In genomic region chr19:21563789-21564460, GRCm38 (mm10) we compare ENCODE assay signal across 9 mouse cellular contexts.
DNase-seq lines count a peak whose midpoint lies in the region; ATAC-seq and TF ChIP-seq lines count a peak whose summit lies in the region.
"Had no signal": no experiment of that assay in that cellular context is flagged by ENCODE, and none has a peak within 500 bp of the region (broad histone marks: within the 10 kb centered on the region; RNA-seq: fewer than 3 reads in every experiment).

No protein-coding gene starts in this region.

- H3K36me3 ChIP-seq in forebrain, postnatal 0 days (ENCODE audit: insufficient read depth): no peaks in the 10 kb centered on the region
- no peaks in the 10 kb centered on the region for H3K36me3 ChIP-seq in hindbrain, embryonic 11.5 days (ENCODE audit: control insufficient read depth, insufficient read depth, low read length)
- H3K36me3 ChIP-seq: lung, embryonic 15.5 days had no signal

- no peaks in the 10 kb centered on the region for H3K27me3 ChIP-seq in forebrain, postnatal 0 days (ENCODE audit: insufficient read depth, low read length)
- H3K27me3 ChIP-seq in hindbrain, embryonic 11.5 days (ENCODE audit: control insufficient read depth, insufficient read depth, low read length): no peaks in the 10 kb centered on the region
- H3K27me3 ChIP-seq: lung, embryonic 15.5 days had no signal

- no peaks in the 10 kb centered on the region for H3K4me1 ChIP-seq in forebrain, postnatal 0 days (ENCODE audit: insufficient read depth)
- H3K4me1 ChIP-seq in hindbrain, embryonic 11.5 days (replicated peaks; ENCODE audit: control insufficient read depth, insufficient read depth, low read length): no peaks in the 10 kb centered on the region
- H3K4me1 ChIP-seq: lung, embryonic 15.5 days had no signal

- TF ChIP-seq CTCF in forebrain, postnatal 0 days (IDR thresholded peaks at IDR 0.05; ENCODE audit: low read depth): peak; percentile 98

- ATAC-seq in forebrain, postnatal 0 days: peak; percentile 91
- ATAC-seq in hindbrain, embryonic 11.5 days (ENCODE audit: low FRiP score): peak; percentile 81

- 19% methylated on average over 11 of the region's 11 CpGs for WGBS in forebrain, postnatal 0 days
- 26% methylated on average over 11 of the region's 11 CpGs for WGBS in hindbrain, embryonic 11.5 days

- no peak overlapping the region for H3K27ac ChIP-seq in forebrain, postnatal 0 days (ENCODE audit: low read depth, low read length)
- H3K27ac ChIP-seq in hindbrain, embryonic 11.5 days (ENCODE audit: low read depth, low read length): no peak overlapping the region
- H3K27ac ChIP-seq: lung, embryonic 15.5 days had no signal

- H3K9me3 ChIP-seq in forebrain, postnatal 0 days (ENCODE audit: low read length): no peaks in the 10 kb centered on the region
- H3K9me3 ChIP-seq in hindbrain, embryonic 11.5 days (ENCODE audit: control insufficient read depth, low read length): no peaks in the 10 kb centered on the region
- H3K9me3 ChIP-seq: lung, embryonic 15.5 days had no signal

- no peak overlapping the region for H3K4me3 ChIP-seq in forebrain, postnatal 0 days (ENCODE audit: low read depth, low read length)
- H3K4me3 ChIP-seq in hindbrain, embryonic 11.5 days (ENCODE audit: low read depth, low read length): no peak overlapping the region
- H3K4me3 ChIP-seq: lung, embryonic 15.5 days had no signal

- DNase-seq in MEL-GATA-1-ER (ENCODE audit: extremely low read depth, low read depth): peak; percentile 66
- DNase-seq in cerebellum, adult 18-20 months: peak; percentile 71 to 78
- peak; percentile 91 for DNase-seq in forebrain, postnatal 0 days
- peak; percentile 87 for DNase-seq in hindbrain, embryonic 11.5 days (ENCODE audit: low spot score)
- peak; percentile 83 for DNase-seq in layer of hippocampus, adult 9-10 months (ENCODE audit: low spot score)
- peak; percentile 70 to 84 for DNase-seq in lung, postnatal 4 days
- peak; percentile 85 for DNase-seq in retina, postnatal 1 day
- DNase-seq in thymus, postnatal 4 days: peak; percentile 83

- no peak overlapping the region for H3K4me2 ChIP-seq in forebrain, postnatal 0 days (ENCODE audit: low read depth)
- no peak overlapping the region for H3K4me2 ChIP-seq in hindbrain, embryonic 11.5 days (replicated peaks; ENCODE audit: low read depth, low read length)
- H3K4me2 ChIP-seq: lung, embryonic 15.5 days had no signal

- no peak overlapping the region for H3K9ac ChIP-seq in forebrain, postnatal 0 days
- no peak overlapping the region for H3K9ac ChIP-seq in hindbrain, embryonic 11.5 days (ENCODE audit: low read depth, low read length)
- H3K9ac ChIP-seq: lung, embryonic 15.5 days had no signal
